Mouse (Mus musculus) CD8-positive naive resting alpha-beta T cell, adult 2 months (primary cell): ENCODE data around the gene Pard3.

Experiments used
- DNase-seq, 2 experiments: peaks; one replicate each; pipeline ENCODE4 v3.0.0; 2022; ENCODE audit warnings: low read depth in 2 of 2, low spot score in 2 of 2

Pard3 gene

GRCm38 (mm10) chr8:127084565-127084964 is 20.9 kb downstream of the Pard3 start:
- DNase-seq = no peak

GRCm38 (mm10) chr8:127087434-127087833 is 23.7 kb downstream of the Pard3 start:
- DNase-seq = no peak

- DNase-seq = no peak
These were observed 24.7 kb downstream of the Pard3 start for GRCm38 (mm10) chr8:127088372-127088771.

GRCm38 (mm10) chr8:127089021-127089420 is 25.3 kb downstream of the Pard3 start:
- DNase-seq = no peak

GRCm38 (mm10) chr8:127090435-127090834 is 26.7 kb downstream of the Pard3 start:
- DNase-seq = no peak

GRCm38 (mm10) chr8:127091936-127092335 is 28.2 kb downstream of the Pard3 start:
- no peak for DNase-seq

GRCm38 (mm10) chr8:127092383-127093112 is 28.9 kb downstream of the Pard3 start:
- no peak for DNase-seq

- DNase-seq = no peak
These were observed 29.4 kb downstream of the Pard3 start for GRCm38 (mm10) chr8:127093113-127093426.

- no peak for DNase-seq
These were observed 32.1 kb downstream of the Pard3 start for GRCm38 (mm10) chr8:127095763-127096162.

- no peak for DNase-seq
These were observed 35.9 kb downstream of the Pard3 start for GRCm38 (mm10) chr8:127099439-127100090.

- DNase-seq = no peak
These were observed 39.6 kb downstream of the Pard3 start for GRCm38 (mm10) chr8:127103256-127103655.

- no peak for DNase-seq
These were observed 40.9 kb downstream of the Pard3 start for GRCm38 (mm10) chr8:127104616-127105015.

- no peak for DNase-seq
These were observed 44.2 kb downstream of the Pard3 start for GRCm38 (mm10) chr8:127107928-127108327.

- no peak for DNase-seq
These were observed 49.5 kb downstream of the Pard3 start for GRCm38 (mm10) chr8:127113209-127113608.

- no peak for DNase-seq
These were observed 52.1 kb downstream of the Pard3 start for GRCm38 (mm10) chr8:127115837-127116236.

GRCm38 (mm10) chr8:127118373-127118861 is 54.7 kb downstream of the Pard3 start:
- DNase-seq = no peak

GRCm38 (mm10) chr8:127123391-127123790 is 59.7 kb downstream of the Pard3 start:
- no peak for DNase-seq

GRCm38 (mm10) chr8:127124795-127125194 is 61.1 kb downstream of the Pard3 start:
- DNase-seq = no peak

GRCm38 (mm10) chr8:127125686-127126683 is 62.3 kb downstream of the Pard3 start:
- DNase-seq = no peak

GRCm38 (mm10) chr8:127128781-127129396 is 65.2 kb downstream of the Pard3 start:
- DNase-seq = no peak

- no peak for DNase-seq
These were observed 70.6 kb downstream of the Pard3 start for GRCm38 (mm10) chr8:127134327-127134726.
